Mouse (Mus musculus): ENCODE data around the gene Fshr. TPM values are rescaled to one million over a fixed set of nuclear protein-coding genes. Genes with fewer than 3 reads are reported as not detected.

Fshr gene
- total RNA-seq (2023): not detected

DNA sequence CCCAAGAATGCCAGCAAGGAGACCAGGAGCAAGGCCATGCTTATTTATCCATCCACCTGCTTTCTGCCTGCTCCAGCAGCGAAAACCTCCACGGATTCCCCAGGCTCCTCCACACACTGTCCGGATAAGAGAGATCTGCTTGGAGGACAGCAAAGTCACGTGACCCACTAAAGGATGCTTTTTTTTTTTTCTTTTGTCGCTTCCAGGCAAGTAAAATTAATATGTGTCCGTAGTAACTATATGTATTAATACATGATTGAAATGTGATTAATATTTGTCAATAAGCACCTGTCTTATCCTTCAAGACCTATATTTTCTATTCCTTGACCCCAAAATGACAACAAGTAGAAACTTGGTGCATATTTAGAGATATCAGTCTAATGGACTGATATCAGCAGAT, at the start of gene Fshr:
Gene Fshr, minus strand, starts transcription at position 101 of the 400 bp plus-strand sequence.

